13 mouse cellular contexts compared by ENCODE assay signal in the genomic region with DNA sequence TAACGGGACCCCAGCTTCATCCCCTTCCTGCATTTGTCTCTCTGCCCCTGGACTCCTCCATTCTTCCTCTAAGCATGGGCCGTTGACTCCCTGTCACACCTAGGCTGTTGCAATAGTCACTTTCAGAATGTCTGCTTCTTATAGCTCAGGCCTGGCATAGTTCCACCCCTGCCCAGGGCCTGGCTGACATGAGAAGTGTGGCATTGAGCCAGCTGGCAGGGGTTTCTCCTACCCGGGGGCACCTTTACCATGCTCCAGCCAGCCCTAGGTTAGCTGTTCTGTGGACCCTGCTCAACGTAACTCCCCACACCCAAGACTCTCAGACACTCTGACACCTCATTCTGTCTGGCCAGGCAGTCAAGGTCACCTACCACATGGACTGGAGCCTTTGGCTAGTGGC. TPM values are rescaled to one million over a fixed set of nuclear protein-coding genes. Genes with fewer than 3 reads are reported as not detected.
A peak's percentile ranks its signal among the peaks of the same experiment; 100 is the strongest.
DNase-seq lines count a peak whose midpoint lies in the region; ATAC-seq and TF ChIP-seq lines count a peak whose summit lies in the region.
"Had no signal": no experiment of that assay in that cellular context is flagged by ENCODE, and none has a peak within 500 bp of the region (broad histone marks: within the 10 kb centered on the region; RNA-seq: fewer than 3 reads in every experiment).

No protein-coding gene starts in this region.

- in situ Hi-C loops in Patski (cut with MboI; ENCODE audit: low pct_unique_long_range_greater_than_20kb), result loop anchor here (5.0 kb wide), 1 partner anchor 120 kb away; no protein-coding TSS in a partner anchor

- H3K79me2 ChIP-seq in heart, adult 2 months (replicated peaks; ENCODE audit: control insufficient read depth, insufficient read depth, low read length), result no peaks in the 10 kb centered on the region

- no peak for TF ChIP-seq EP300 in heart, adult 2 months (IDR thresholded peaks at IDR 0.05; ENCODE audit: insufficient read depth, low read depth, low read length)

- CTCF ChIA-PET in Patski (lab: Charles Lee), result interaction anchor here (1.0 to 1.9 kb wide), 5 partner anchors 11 to 121 kb away, joined by 3 to 5 read pairs (median 4); no protein-coding TSS in a partner anchor

- no peaks in the 10 kb centered on the region for H3K9me3 ChIP-seq in heart, embryonic 10.5 days
- H3K9me3 ChIP-seq: neural tube, embryonic 13.5 days had no signal

- H3K36me3 ChIP-seq in heart, adult 2 months (ENCODE audit: control insufficient read depth, insufficient read depth, low read length), result no peaks in the 10 kb centered on the region
- no peaks in the 10 kb centered on the region for H3K36me3 ChIP-seq in heart, embryonic 10.5 days
- H3K36me3 ChIP-seq: neural tube, embryonic 13.5 days had no signal

- no peak overlapping the region for H3K4me3 ChIP-seq in heart, adult 2 months
- no peak overlapping the region for H3K4me3 ChIP-seq in heart, embryonic 10.5 days
- H3K4me3 ChIP-seq: neural tube, embryonic 13.5 days had no signal

- no peak overlapping the region for H3K9ac ChIP-seq in heart, adult 2 months (ENCODE audit: low read depth, low read length)
- H3K9ac ChIP-seq: neural tube, embryonic 13.5 days had no signal

- TF ChIP-seq POLR2A in heart, adult 2 months (IDR thresholded peaks at IDR 0.05; ENCODE audit: insufficient read depth, low read depth, low read length), result no peak

- H3K27ac ChIP-seq in heart, adult 2 months, result no peak overlapping the region
- no peak overlapping the region for H3K27ac ChIP-seq in heart, embryonic 10.5 days
- H3K27ac ChIP-seq: macrophage; neural tube, embryonic 13.5 days had no signal

- no peaks in the 10 kb centered on the region for H3K27me3 ChIP-seq in heart, adult 2 months (ENCODE audit: control insufficient read depth, insufficient read depth, low read length)
- peaks cover 7% of the 10 kb centered on the region; the same call in 1 of the 2 replicates for H3K27me3 ChIP-seq in heart, embryonic 10.5 days (ENCODE audit: insufficient read depth, poor library complexity, severe bottlenecking)
- no peaks in the 10 kb centered on the region for H3K27me3 ChIP-seq in Patski
- H3K27me3 ChIP-seq: neural tube, embryonic 13.5 days had no signal

- POLR2A ChIA-PET in Patski (lab: Charles Lee), result no interaction called here

- H3K4me1 ChIP-seq in heart, adult 2 months (ENCODE audit: control insufficient read depth, insufficient read depth, low read length), result no peaks in the 10 kb centered on the region
- peaks cover 25% of the 10 kb centered on the region for H3K4me1 ChIP-seq in heart, embryonic 10.5 days
- H3K4me1 ChIP-seq: neural tube, embryonic 13.5 days had no signal

- no peak for TF ChIP-seq CTCF in heart, adult 2 months (IDR thresholded peaks at IDR 0.05)
- TF ChIP-seq CTCF in Patski (IDR thresholded peaks at IDR 0.05), result no peak

- whole genome bisulfite sequencing in heart, adult 2 months, result 40% methylated on average over 4 of the region's 4 CpGs
- 69% methylated on average over 4 of the region's 4 CpGs for WGBS in heart, embryonic 10.5 days

- ATAC-seq in Patski, result peak; percentile 29

- peak; percentile 47 to 52 for DNase-seq in heart, adult 2 months
- no peak for DNase-seq in heart, embryonic 10.5 days (ENCODE audit: low spot score)
- peak; percentile 65 for DNase-seq in Patski (ENCODE audit: low read depth, low spot score)
- peak; percentile 49 to 63 for DNase-seq in cerebellum, postnatal 36 days
- DNase-seq in kidney, postnatal 10 days, result peak; percentile 85
- no peak for DNase-seq in T-cell, adult 2 months (ENCODE audit: low spot score)
- no peak for DNase-seq in thymus, postnatal 0 days (ENCODE audit: low spot score)
- DNase-seq in thymus, postnatal 10 days (ENCODE audit: low spot score in 2 of 2), result no peak
- DNase-seq: adrenal gland, postnatal 25 days had no signal

- intact Hi-C loops in heart, adult 2 months (cut with DNase I), result no loop called here

RNA-seq across cellular contexts. Expression of a gene that starts 21.0 kb away (rescaled TPM):
- under 1 TPM in 1 of 2 experiments, not detected in 1; 0.16 TPM for total RNA-seq in heart, adult 2 months (2021)
- polyA plus RNA-seq in heart, adult 2 months (2012; rRNA removed), result 0.26 and 0.84 TPM in 2 replicates
- polyA plus RNA-seq in heart, embryonic 10.5 days (2016; fragmentation: Nextera tagmentation; extraction: Ambion mirVana), result not detected in 2 replicates
- 0.04 TPM for polyA plus RNA-seq in Patski (2021)
- 0.23 TPM in 1 of 2 replicates, not detected in the other for polyA plus RNA-seq in thymus, postnatal 0 days (2015; fragmentation: Nextera tagmentation; extraction: Ambion mirVana)
- total RNA-seq: granulocyte monocyte progenitor cell, adult 5-6 weeks had no signal
- polyA plus RNA-seq: macrophage had no signal

RNA-seq across cellular contexts. Expression of a gene that starts 30.7 kb away (rescaled TPM):
- not detected for total RNA-seq in heart, adult 2 months (2021)
- 0.25 TPM in 1 of 2 replicates, not detected in the other for polyA plus RNA-seq in heart, adult 2 months (2012; rRNA removed)
- polyA plus RNA-seq in heart, embryonic 10.5 days (2016; fragmentation: Nextera tagmentation; extraction: Ambion mirVana), result not detected in 2 replicates
- 1.0 TPM for polyA plus RNA-seq in Patski (2021)
- 0.07 TPM in 1 of 2 replicates, not detected in the other for polyA plus RNA-seq in thymus, postnatal 0 days (2015; fragmentation: Nextera tagmentation; extraction: Ambion mirVana)
- total RNA-seq: granulocyte monocyte progenitor cell, adult 5-6 weeks had no signal
- polyA plus RNA-seq: macrophage; stomach, embryonic 14.5 days had no signal

RNA-seq across cellular contexts. Expression of a gene that starts 46.2 kb away (rescaled TPM):
- total RNA-seq in heart, adult 2 months (2021), result 1 to 10 TPM; 5.6 to 7.5 TPM
- polyA plus RNA-seq in heart, adult 2 months (2012; rRNA removed), result 9.0 and 29.3 TPM in 2 replicates
- polyA plus RNA-seq in heart, embryonic 10.5 days (2016; fragmentation: Nextera tagmentation; extraction: Ambion mirVana), result 17.5 and 22.5 TPM in 2 replicates
- 59.6 TPM for polyA plus RNA-seq in Patski (2021)
- polyA plus RNA-seq in thymus, postnatal 0 days (2015; fragmentation: Nextera tagmentation; extraction: Ambion mirVana), result 11.3 and 11.4 TPM in 2 replicates

Comparison
In these comparisons a context has a peak if more than half of its experiments do, and no peak if none do; other contexts are left out.
1. DNase-seq: peak in heart, adult 2 months (2 of 2), Patski (single experiment), cerebellum, postnatal 36 days (2 of 2) and kidney, postnatal 10 days (single experiment); none in heart, embryonic 10.5 days (single experiment), T-cell, adult 2 months (single experiment), thymus, postnatal 0 days (single experiment) and thymus, postnatal 10 days (0 of 2).